Mouse (Mus musculus) MEL (cell line): ENCODE measurements at regions not wholly inside any gene's neighbourhood (a gene's known extent, or its start where the extent isn't known, plus 50 kb on each side); places are given as distances from the start of the nearest gene placed in this dataset.

Experiments
- DNase-seq: peaks from one replicate; pipeline ENCODE4 v3.0.0; 2011; ENCODE audit warnings: low read depth, low spot score
- H3K27ac ChIP-seq: 2 replicates; pipeline ENCODE4 v1.5.1; 2012; ENCODE audit warnings: low read depth, mild to moderate bottlenecking, control low read depth, low read length, moderate library complexity; ENCODE audit not compliant: control insufficient read depth
- H3K27me3 ChIP-seq, 2 experiments: fragments of 150-350 bp in 1 of 2; sonication (generic) in 1 of 2; 2 replicates each; pipeline ENCODE4 v1.6.1; 2012; ENCODE audit warnings: low read length in 2 of 2, mild to moderate bottlenecking in 2 of 2, improper control_type of control experiment in 1 of 2, moderate library complexity in 1 of 2; ENCODE audit not compliant: insufficient read depth in 2 of 2, control insufficient read depth in 1 of 2
- H3K36me3 ChIP-seq, 2 experiments: 2 replicates each; pipeline ENCODE4 v1.6.1; 2012 to 2014; ENCODE audit warnings: low read length in 2 of 2, improper control_type of control experiment in 1 of 2, inconsistent platforms in 1 of 2, mild to moderate bottlenecking in 1 of 2; ENCODE audit not compliant: insufficient read depth in 2 of 2, control insufficient read depth in 1 of 2
- H3K4me1 ChIP-seq, 2 experiments: fragments of 150-350 bp in 1 of 2; sonication (generic) in 1 of 2; 2 replicates each; pipeline ENCODE4 v1.6.1; 2012; ENCODE audit warnings: low read length in 2 of 2, improper control_type of control experiment in 1 of 2, mild to moderate bottlenecking in 1 of 2; ENCODE audit not compliant: insufficient read depth in 2 of 2, control insufficient read depth in 1 of 2
- H3K4me3 ChIP-seq, 2 experiments: fragments of 150-350 bp in 1 of 2; sonication (generic) in 1 of 2; 2 replicates each; pipeline ENCODE4 v1.5.1; 2012; ENCODE audit warnings: low read depth in 2 of 2, low read length in 2 of 2, mild to moderate bottlenecking in 2 of 2, moderate library complexity in 2 of 2, control low read depth in 1 of 2, improper control_type of control experiment in 1 of 2; ENCODE audit not compliant: control insufficient read depth in 1 of 2, insufficient read depth in 1 of 2
- H3K79me2 ChIP-seq: 2 replicates; pipeline ENCODE4 v1.6.1; 2012; ENCODE audit warnings: mild to moderate bottlenecking, low read length, moderate library complexity; ENCODE audit not compliant: control insufficient read depth, poor library complexity, insufficient read depth
- H3K9ac ChIP-seq: 2 replicates; pipeline ENCODE4 v1.6.1; 2012; ENCODE audit warnings: low read depth, mild to moderate bottlenecking, control low read depth, low read length, moderate library complexity; ENCODE audit not compliant: control insufficient read depth, poor library complexity, severe bottlenecking
- H3K9me3 ChIP-seq: fragments of 150-350 bp; sonication (generic); replicated peaks from 2 replicates; pipeline ENCODE4 v1.6.1; 2012; ENCODE audit warnings: mild to moderate bottlenecking, low read length, improper control_type of control experiment, moderate library complexity; ENCODE audit not compliant: insufficient read depth
- BHLHE40 ChIP-seq: IDR thresholded peaks from 2 replicates; pipeline ENCODE4 v1.6.1; 2012; ENCODE audit warnings: low read depth, mild to moderate bottlenecking, inconsistent platforms, low read length, improper control_type of control experiment, borderline replicate concordance
- CHD1 ChIP-seq: IDR thresholded peaks from 2 replicates; pipeline ENCODE4 v1.6.1; 2012; ENCODE audit warnings: low read depth, mild to moderate bottlenecking, inconsistent platforms, low read length, improper control_type of control experiment
- CTCF ChIP-seq, 3 experiments: IDR thresholded peaks in 2 of 3; conservative IDR thresholded peaks in 1 of 3; 2 replicates each; pipeline ENCODE4 v1.5.1; 2011 to 2012; ENCODE audit warnings: low read length in 3 of 3, low read depth in 2 of 3, mild to moderate bottlenecking in 2 of 3, improper control_type of control experiment in 1 of 3, inconsistent platforms in 1 of 3, mixed read lengths in 1 of 3, moderate library complexity in 1 of 3; ENCODE audit not compliant: control insufficient read depth in 1 of 3, insufficient read depth in 1 of 3, poor library complexity in 1 of 3, severe bottlenecking in 1 of 3
- ELF1 ChIP-seq: IDR thresholded peaks from 2 replicates; pipeline ENCODE4 v1.6.1; 2014; ENCODE audit warnings: low read depth, mild to moderate bottlenecking, inconsistent platforms, low read length, improper control_type of control experiment, moderate library complexity
- HCFC1 ChIP-seq: IDR thresholded peaks from 2 replicates; pipeline ENCODE4 v1.6.1; 2012; ENCODE audit warnings: low read depth, mild to moderate bottlenecking, inconsistent platforms, low read length, improper control_type of control experiment, moderate library complexity
- JUND ChIP-seq: IDR thresholded peaks from 2 replicates; pipeline ENCODE4 v1.6.1; 2011; ENCODE audit warnings: low read depth, mild to moderate bottlenecking, improper control_type of control experiment, low read length
- MAX ChIP-seq: IDR thresholded peaks from 2 replicates; pipeline ENCODE4 v1.6.1; 2011; ENCODE audit warnings: low read length, improper control_type of control experiment
- MEF2A ChIP-seq: IDR thresholded peaks from 2 replicates; pipeline ENCODE4 v1.6.1; 2014; ENCODE audit warnings: low read depth, mild to moderate bottlenecking, inconsistent platforms, low read length, improper control_type of control experiment; ENCODE audit not compliant: poor library complexity, insufficient replicate concordance, severe bottlenecking; ENCODE audit errors: extremely low read depth
- RAD21 ChIP-seq: IDR thresholded peaks from 2 replicates; pipeline ENCODE4 v1.6.1; 2011; ENCODE audit warnings: mild to moderate bottlenecking, low read depth, low read length, improper control_type of control experiment
- SMC3 ChIP-seq: IDR thresholded peaks from 2 replicates; pipeline ENCODE4 v1.6.1; 2011; ENCODE audit warnings: low read depth, low read length, improper control_type of control experiment
- ZC3H11A ChIP-seq: IDR thresholded peaks from 2 replicates; pipeline ENCODE4 v1.6.1; 2012; ENCODE audit warnings: low read depth, mild to moderate bottlenecking, inconsistent platforms, low read length, improper control_type of control experiment
- ZNF384 ChIP-seq: IDR thresholded peaks from 2 replicates; pipeline ENCODE4 v1.6.1; 2012; ENCODE audit warnings: low read depth, mild to moderate bottlenecking, inconsistent platforms, low read length, improper control_type of control experiment

GRCm38 (mm10) chr2:56114469-56114868 is 678.7 kb downstream of the Kcnj3 start (continued):
- TF ChIP-seq CHD1 (no peak), CTCF (IDR thresholded peaks at IDR 0.05 in 2 of 3, conservative IDR thresholded peaks at IDR 0.05 in 1 of 3; ENCODE audit: control insufficient read depth in 1 of 3, insufficient read depth in 1 of 3, low read depth in 2 of 3, low read length in 3 of 3, poor library complexity in 1 of 3, severe bottlenecking in 1 of 3) (peak in 2 of 3 experiments; percentile 9 to 83; a peak in 3 of 6 replicates)

GRCm38 (mm10) chr2:56119368-56119767 is 683.6 kb downstream of the Kcnj3 start:
- Histone ChIP-seq H3K27ac (no peak overlapping the region), H3K9ac (no peak overlapping the region), H3K4me3 (no peak overlapping the region), H3K79me2 (no peaks in the 10 kb centered on the region), H3K4me1 (no peaks in the 10 kb centered on the region), H3K27me3 (no peaks in the 10 kb centered on the region), H3K9me3 (no peaks in the 10 kb centered on the region), H3K36me3 (no peaks in the 10 kb centered on the region)
- peak; percentile 69 for DNase-seq
- TF ChIP-seq RAD21 = peak; percentile 89
- TF ChIP-seq MEF2A = no peak
- TF ChIP-seq MAX = no peak
- peak; percentile 74 for TF ChIP-seq SMC3
- no peak for TF ChIP-seq CHD1
- TF ChIP-seq BHLHE40 = no peak
- TF ChIP-seq JUND = no peak
- TF ChIP-seq CTCF (IDR thresholded peaks at IDR 0.05 in 2 of 3, conservative IDR thresholded peaks at IDR 0.05 in 1 of 3; ENCODE audit: control insufficient read depth in 1 of 3, insufficient read depth in 1 of 3, low read depth in 2 of 3, low read length in 3 of 3, poor library complexity in 1 of 3, severe bottlenecking in 1 of 3) = peak in 2 of 3 experiments; percentile 31 to 72; a peak in 3 of 6 replicates
- TF ChIP-seq ZNF384 = no peak
- TF ChIP-seq ZC3H11A = peak; percentile 71
- TF ChIP-seq ELF1 = no peak

- Histone ChIP-seq H3K79me2 (no peaks in the 10 kb centered on the region), H3K27me3 (no peaks in the 10 kb centered on the region), H3K9ac (no peak overlapping the region), H3K27ac (no peak overlapping the region), H3K4me3 (no peak overlapping the region), H3K9me3 (no peaks in the 10 kb centered on the region), H3K36me3 (no peaks in the 10 kb centered on the region), H3K4me1 (no peaks in the 10 kb centered on the region)
- no peak for TF ChIP-seq HCFC1
- no peak for TF ChIP-seq ELF1
- TF ChIP-seq CTCF (IDR thresholded peaks at IDR 0.05 in 2 of 3, conservative IDR thresholded peaks at IDR 0.05 in 1 of 3; ENCODE audit: control insufficient read depth in 1 of 3, insufficient read depth in 1 of 3, low read depth in 2 of 3, low read length in 3 of 3, poor library complexity in 1 of 3, severe bottlenecking in 1 of 3) = no peak
- DNase-seq = no peak
Observed at GRCm38 (mm10) chr2:56147107-56147615, 711.4 kb downstream of the Kcnj3 start.
